In genomic region chr1:136052547-136052946, GRCm38 (mm10) we compare ENCODE assay signal across 13 mouse cellular contexts. TPM values are rescaled to one million over a fixed set of nuclear protein-coding genes. Genes with fewer than 3 reads are reported as not detected.
DNase-seq lines count a peak whose midpoint lies in the region; ATAC-seq lines count a peak whose summit lies in the region.
"Had no signal": no experiment of that assay in that cellular context is flagged by ENCODE, and none has a peak within 500 bp of the region (broad histone marks: within the 10 kb centered on the region; RNA-seq: fewer than 3 reads in every experiment).

Gene Cacna1s (plus strand): TSS chr1:136052750.

- H3K9ac ChIP-seq in embryonic facial prominence, embryonic 14.5 days (ENCODE audit: low read depth, low read length) = no peak within 1 kb of the TSS
- H3K9ac ChIP-seq: lung, embryonic 15.5 days had no signal

- H3K4me3 ChIP-seq in heart, embryonic 10.5 days = no peak within 1 kb of the TSS
- no peak within 1 kb of the TSS for H3K4me3 ChIP-seq in embryonic facial prominence, embryonic 14.5 days (ENCODE audit: low read depth, low read length)

- H3K9me3 ChIP-seq in heart, embryonic 10.5 days = no peaks in the 10 kb centered on the region
- H3K9me3 ChIP-seq in embryonic facial prominence, embryonic 14.5 days (ENCODE audit: control insufficient read depth, low read length) = no peaks in the 10 kb centered on the region
- H3K9me3 ChIP-seq: lung, embryonic 15.5 days; neural tube, embryonic 12.5 days had no signal

- no peak for DNase-seq in heart, embryonic 10.5 days (ENCODE audit: low spot score)
- no peak for DNase-seq in heart, postnatal 14 days
- peak; percentile 41 for DNase-seq in left cerebral cortex, postnatal 4 days
- no peak for DNase-seq in left cerebral cortex, postnatal 25 days (ENCODE audit: low spot score in 2 of 2)
- DNase-seq in embryonic facial prominence, embryonic 14.5 days (ENCODE audit: low spot score) = no peak
- peak; percentile 50 to 60 for DNase-seq in gastrocnemius, postnatal 36 days
- DNase-seq in right cerebral cortex, postnatal 10 days (ENCODE audit: low spot score in 2 of 2) = no peak
- DNase-seq: adrenal gland, postnatal 36 days; kidney, adult 9 months; liver had no signal

- H3K4me1 ChIP-seq in heart, embryonic 10.5 days = peaks cover 44% of the 10 kb centered on the region
- no peaks in the 10 kb centered on the region; the same call in 1 of the 2 replicates for H3K4me1 ChIP-seq in embryonic facial prominence, embryonic 14.5 days (ENCODE audit: control insufficient read depth, insufficient read depth, low read length)

- no peak within 1 kb of the TSS for H3K4me2 ChIP-seq in embryonic facial prominence, embryonic 14.5 days (ENCODE audit: low read depth, low read length)

- H3K27ac ChIP-seq in heart, embryonic 10.5 days = peak within 1 kb of the TSS; percentile 52
- H3K27ac ChIP-seq in embryonic facial prominence, embryonic 14.5 days (replicated peaks; ENCODE audit: low read depth, low read length) = no peak within 1 kb of the TSS
- H3K27ac ChIP-seq: lung, embryonic 15.5 days; neural tube, embryonic 12.5 days had no signal

- peak; percentile 39 for ATAC-seq in embryonic facial prominence, embryonic 14.5 days (ENCODE audit: low read depth)

- intact Hi-C loops in heart, postnatal 14 days (cut with DNase I) = loop anchor here (2.0 kb wide), 1 partner anchor 116 kb away; no protein-coding TSS in a partner anchor
- intact Hi-C loops in left cerebral cortex, postnatal 4 days (cut with DNase I) = loop anchor here (5.0 kb wide), 1 partner anchor 410 kb away; no protein-coding TSS in a partner anchor
- intact Hi-C loops in left cerebral cortex, postnatal 25 days (cut with DNase I) = no loop called here
- intact Hi-C loops in gastrocnemius, postnatal 36 days (cut with DNase I) = loop anchor here (1.0 kb wide), 1 partner anchor 24 kb away; no protein-coding TSS in a partner anchor

- H3K27me3 ChIP-seq in heart, embryonic 10.5 days (ENCODE audit: insufficient read depth, poor library complexity, severe bottlenecking) = peaks cover 64% of the 10 kb centered on the region
- peaks cover 39% of the 10 kb centered on the region for H3K27me3 ChIP-seq in embryonic facial prominence, embryonic 14.5 days (replicated peaks; ENCODE audit: control insufficient read depth, insufficient read depth, low read length)

- no peaks in the 10 kb centered on the region for H3K36me3 ChIP-seq in heart, embryonic 10.5 days
- H3K36me3 ChIP-seq in embryonic facial prominence, embryonic 14.5 days (ENCODE audit: control insufficient read depth, insufficient read depth, low read length) = no peaks in the 10 kb centered on the region
- H3K36me3 ChIP-seq: lung, embryonic 15.5 days; neural tube, embryonic 12.5 days had no signal

- WGBS in heart, embryonic 10.5 days = 16% methylated on average over 11 of the region's 11 CpGs
- WGBS in embryonic facial prominence, embryonic 14.5 days = 25% methylated on average over 11 of the region's 11 CpGs

RNA-seq across cellular contexts. Expression of gene Cacna1s, which starts in this region (rescaled TPM):
- 1.3 and 1.6 TPM in 2 replicates for polyA plus RNA-seq in heart, embryonic 10.5 days (2016; fragmentation: Nextera tagmentation; extraction: Ambion mirVana)
- total RNA-seq in heart, postnatal 14 days (2021) = 1 to 10 TPM; 1.6 to 1.7 TPM
- under 1 TPM; 0.60 to 0.95 TPM for total RNA-seq in left cerebral cortex, postnatal 4 days (2021)
- total RNA-seq in left cerebral cortex, postnatal 25 days (2021) = 1 to 10 TPM; 2.3 to 2.6 TPM
- polyA plus RNA-seq in embryonic facial prominence, embryonic 14.5 days (2014; fragmentation: Nextera tagmentation; extraction: Ambion mirVana) = 11.2 and 12.1 TPM in 2 replicates
- total RNA-seq in gastrocnemius, postnatal 36 days (2021) = 100 to 1,000 TPM; 697 to 835 TPM
- total RNA-seq: common myeloid progenitor, adult 5-6 weeks had no signal

Comparison
In these comparisons a context has a peak if more than half of its experiments do, and no peak if none do; other contexts are left out.
1. RNA of gene Cacna1s (total RNA-seq): 697 to 835 TPM in gastrocnemius, postnatal 36 days; 2.3 to 2.6 TPM in left cerebral cortex, postnatal 25 days, 1.6 to 1.7 TPM in heart, postnatal 14 days and 0.60 to 0.95 TPM in left cerebral cortex, postnatal 4 days; every median in the first group is over 100 times any median in the second.
2. Peak in DNase-seq in left cerebral cortex, postnatal 4 days; RNA of the gene not detected or under 1 TPM.
3. DNase-seq: peak in gastrocnemius, postnatal 36 days (2 of 2); none in heart, embryonic 10.5 days (single experiment), heart, postnatal 14 days (0 of 2), left cerebral cortex, postnatal 25 days (0 of 2), embryonic facial prominence, embryonic 14.5 days (single experiment) and right cerebral cortex, postnatal 10 days (0 of 2).